Mouse (Mus musculus) liver, postnatal 0 days (tissue): ENCODE data around the gene Map3k21. TPM values are rescaled to one million over a fixed set of nuclear protein-coding genes. Genes with fewer than 3 reads are reported as not detected.

Experiments used
- ATAC-seq: fragments of 200-750 bp; cut with Nextera tagmentation; 2 replicates; pipeline ENCODE4 v1.8.0; 2017; ENCODE audit warnings: mild to moderate bottlenecking, moderate library complexity
- DNase-seq: peaks from one replicate; pipeline ENCODE4 v3.0.0-alpha.2; 2016
- H3K27ac ChIP-seq: fragments of 300-500 bp; sonication (generic); 2 replicates; pipeline ENCODE4 v1.5.1; 2014; ENCODE audit warnings: antibody characterized with exemption, moderate library complexity, mild to moderate bottlenecking, low read depth
- H3K27me3 ChIP-seq: fragments of 300-500 bp; sonication (generic); 2 replicates; pipeline ENCODE4 v1.6.1; 2014; ENCODE audit warnings: low read length, control low read depth, mixed read lengths; ENCODE audit not compliant: insufficient read depth
- H3K36me3 ChIP-seq: fragments of 300-500 bp; sonication (generic); replicated peaks from 2 replicates; pipeline ENCODE4 v1.6.1; 2014; ENCODE audit warnings: mild to moderate bottlenecking, control low read depth, low read length, moderate library complexity, mixed read lengths; ENCODE audit not compliant: insufficient read depth
- H3K4me1 ChIP-seq: fragments of 300-500 bp; sonication (generic); 2 replicates; pipeline ENCODE4 v1.6.1; 2014; ENCODE audit warnings: antibody characterized with exemption, mild to moderate bottlenecking, control low read depth; ENCODE audit not compliant: insufficient read depth
- H3K4me2 ChIP-seq: fragments of 300-500 bp; sonication (generic); 2 replicates; pipeline ENCODE4 v1.6.1; 2014; ENCODE audit warnings: low read depth, mild to moderate bottlenecking, low read length, moderate library complexity, mixed read lengths
- H3K4me3 ChIP-seq: fragments of 300-500 bp; sonication (generic); 2 replicates; pipeline ENCODE4 v1.5.1; 2014; ENCODE audit warnings: low read depth, low read length
- H3K9ac ChIP-seq: fragments of 300-500 bp; sonication (generic); replicated peaks from 2 replicates; pipeline ENCODE4 v1.6.1; 2014; ENCODE audit warnings: mild to moderate bottlenecking, moderate library complexity
- H3K9me3 ChIP-seq: fragments of 300-500 bp; sonication (generic); 2 replicates; pipeline ENCODE4 v1.6.1; 2016; ENCODE audit warnings: mild to moderate bottlenecking, control low read depth, low read length, mixed read lengths
- CTCF ChIP-seq: sonication (generic); IDR thresholded peaks from 2 replicates; pipeline ENCODE4 v1.5.1; 2016; ENCODE audit warnings: antibody characterized with exemption, low read depth
- EP300 ChIP-seq: IDR thresholded peaks from 2 replicates; pipeline ENCODE4 v1.6.1; 2016; ENCODE audit warnings: antibody characterized with exemption, low read depth, mild to moderate bottlenecking
- WGBS: fragments of 180-500 bp; shearing (Covaris S2); extraction: QIAGEN DNeasy Blood & Tissue Kit; methylation state at CpG from one replicate; pipeline ENCODE4 v1.1.7; 2014; ENCODE audit not compliant: insufficient replicate concordance; 5-methylcytosine and 5-hydroxymethylcytosine counted together
- polyA plus RNA-seq: library from polyadenylated mRNA; unstranded; fragments of >200 nt; fragmentation: Nextera tagmentation; extraction: Ambion mirVana; gene quantifications from 2 replicates; pipeline ENCODE4 v1.2.1, GENCODE M21; 2015

The Map3k21 gene
- polyA plus RNA-seq, 1 experiment from 2014 or later, result 0.39 TPM

DNA sequence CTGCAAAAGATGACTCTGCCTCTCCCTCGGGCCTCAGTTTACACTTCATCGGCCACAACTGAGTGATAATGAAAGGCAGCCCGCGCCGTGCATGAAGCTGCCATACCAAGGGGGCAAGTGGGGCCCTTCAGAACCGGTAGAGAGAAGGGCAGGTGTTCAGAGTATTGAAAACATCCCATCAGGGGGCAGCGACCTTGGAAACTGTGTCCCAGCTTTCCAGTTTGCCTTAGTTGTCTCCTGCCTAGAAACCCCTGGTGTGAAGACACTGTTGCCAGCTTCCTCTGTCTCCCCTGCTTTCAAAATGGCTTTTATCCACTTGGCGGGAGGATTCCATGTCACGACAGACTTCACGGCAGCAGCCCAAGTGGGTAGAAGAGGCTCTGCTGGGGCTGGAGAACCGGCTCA lies 53.6 kb downstream of the Map3k21 start:
- Histone ChIP-seq H3K9ac (no peak overlapping the region), H3K27ac (no peak overlapping the region), H3K9me3 (no peaks in the 10 kb centered on the region), H3K4me3 (no peak overlapping the region), H3K4me2 (no peak overlapping the region), H3K4me1 (no peaks in the 10 kb centered on the region), H3K36me3 (no peaks in the 10 kb centered on the region), H3K27me3 (peaks cover 5% of the 10 kb centered on the region; the same call in 1 of the 2 replicates)
- ATAC-seq (no peak), DNase-seq (no peak)
- no peak for TF ChIP-seq CTCF
- no peak for TF ChIP-seq EP300
- 6% methylated on average over 11 of the region's 11 CpGs for WGBS

DNA sequence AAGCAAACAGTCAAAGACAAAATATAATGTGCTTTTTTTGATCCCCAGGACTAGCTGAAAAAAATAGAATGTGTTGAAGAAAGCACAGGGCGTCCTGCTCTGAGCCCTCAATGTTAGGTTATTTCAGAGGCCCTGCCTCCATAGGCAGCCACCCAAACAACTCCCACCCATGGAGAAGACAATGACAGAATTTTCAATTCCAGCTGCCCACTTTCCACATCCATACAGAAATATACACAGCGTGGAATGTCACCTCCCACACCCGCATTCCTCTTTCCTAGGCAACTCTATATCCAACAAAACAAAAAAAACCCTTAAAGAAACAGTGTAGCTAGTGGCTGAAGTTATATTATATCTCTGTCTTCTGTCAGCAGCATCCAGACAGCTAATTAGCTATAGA lies 61.1 kb downstream of the Map3k21 start:
- H3K4me2 ChIP-seq, result no peak overlapping the region
- H3K9me3 ChIP-seq, result no peaks in the 10 kb centered on the region
- no peak overlapping the region for H3K9ac ChIP-seq
- no peak overlapping the region for H3K4me3 ChIP-seq
- no peaks in the 10 kb centered on the region for H3K4me1 ChIP-seq
- no peak for ATAC-seq
- H3K27ac ChIP-seq, result no peak overlapping the region
- no peak for DNase-seq
- TF ChIP-seq CTCF, result no peak
- no peak for TF ChIP-seq EP300
- no peaks in the 10 kb centered on the region for H3K27me3 ChIP-seq
- no peaks in the 10 kb centered on the region for H3K36me3 ChIP-seq
- WGBS, result 67% methylated on average over 3 of the region's 3 CpGs

DNA sequence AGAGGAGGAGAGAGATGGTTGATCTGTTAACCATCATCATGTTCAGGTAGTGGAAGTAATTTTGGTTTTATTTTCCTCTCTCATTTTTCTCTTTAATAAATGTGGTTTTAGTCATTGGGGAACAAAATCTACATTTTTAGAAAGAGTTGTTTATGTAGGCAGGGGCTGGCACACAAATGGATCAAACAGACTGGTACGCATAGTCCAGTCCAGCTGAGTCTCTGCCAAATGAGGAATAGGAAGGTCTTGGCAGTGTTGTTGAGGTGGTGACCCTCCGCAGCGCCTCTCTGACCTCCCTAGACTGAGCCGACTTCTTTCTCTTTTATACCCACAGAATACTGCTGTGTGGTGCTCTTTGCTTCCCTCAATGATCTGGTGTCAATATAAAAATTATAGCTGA lies 65.7 kb downstream of the Map3k21 start:
- Histone ChIP-seq H3K4me3 (no peak overlapping the region), H3K4me1 (no peaks in the 10 kb centered on the region), H3K27ac (no peak overlapping the region), H3K36me3 (no peaks in the 10 kb centered on the region), H3K9me3 (no peaks in the 10 kb centered on the region), H3K4me2 (no peak overlapping the region), H3K27me3 (no peaks in the 10 kb centered on the region), H3K9ac (no peak overlapping the region)
- WGBS, result 85% methylated on average over 4 of the region's 4 CpGs
- TF ChIP-seq EP300, result no peak
- TF ChIP-seq CTCF, result no peak
- DNase-seq, result no peak
- no peak for ATAC-seq

DNA sequence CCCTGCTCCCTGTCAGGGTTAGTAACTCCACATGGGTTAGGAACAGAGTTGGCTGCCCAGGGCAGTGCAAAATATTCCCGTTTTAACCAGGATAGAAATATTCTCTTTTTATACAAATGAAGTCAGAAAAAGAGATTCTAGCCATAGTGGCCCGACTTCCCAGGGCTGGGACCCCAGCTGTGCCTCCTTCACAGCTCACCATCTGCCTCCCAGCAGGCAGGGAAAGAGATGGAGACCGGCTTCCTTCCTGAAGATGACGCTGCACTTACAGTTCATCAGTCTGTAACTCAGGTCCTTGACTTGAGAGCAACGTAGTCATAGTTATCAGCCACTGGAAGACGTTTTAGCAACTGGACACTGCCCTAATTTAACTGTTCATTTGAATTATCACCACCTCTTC lies 70.6 kb downstream of the Map3k21 start:
- no peaks in the 10 kb centered on the region for H3K4me1 ChIP-seq
- H3K27me3 ChIP-seq, result no peaks in the 10 kb centered on the region
- no peak overlapping the region for H3K4me2 ChIP-seq
- no peak for DNase-seq
- no peak overlapping the region for H3K27ac ChIP-seq
- no peak overlapping the region for H3K4me3 ChIP-seq
- H3K36me3 ChIP-seq, result no peaks in the 10 kb centered on the region
- no peak for ATAC-seq
- TF ChIP-seq CTCF (no peak), EP300 (no peak)
- no peak overlapping the region for H3K9ac ChIP-seq
- WGBS, result 13% methylated on average over 6 of the region's 6 CpGs
- H3K9me3 ChIP-seq, result no peaks in the 10 kb centered on the region

DNA sequence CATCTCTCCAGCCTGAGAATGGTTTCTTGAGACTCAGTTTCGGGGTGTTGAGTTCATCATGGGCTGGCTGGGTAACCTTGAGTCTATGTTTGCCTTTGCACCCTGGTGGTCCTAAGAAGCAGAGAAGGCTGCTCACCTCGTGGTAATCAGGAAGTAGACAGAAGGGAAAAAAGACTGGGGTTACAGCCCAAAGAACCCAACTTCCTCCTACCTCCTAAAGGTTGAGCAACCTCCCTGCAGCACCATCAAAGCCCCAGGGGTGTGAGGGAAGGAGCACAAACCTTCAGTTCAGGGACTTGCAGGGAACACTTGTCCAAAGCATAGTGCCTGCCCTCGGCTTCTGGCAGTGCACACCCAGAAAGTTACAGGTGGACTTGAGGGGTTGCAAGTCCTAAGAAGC lies 73.3 kb downstream of the Map3k21 start:
- H3K27me3 ChIP-seq, result no peaks in the 10 kb centered on the region
- H3K36me3 ChIP-seq, result no peaks in the 10 kb centered on the region
- H3K4me1 ChIP-seq, result no peaks in the 10 kb centered on the region
- DNase-seq (no peak), ATAC-seq (no peak)
- H3K4me2 ChIP-seq, result no peak overlapping the region
- H3K4me3 ChIP-seq, result no peak overlapping the region
- H3K9ac ChIP-seq, result no peak overlapping the region
- TF ChIP-seq CTCF, result no peak
- no peak for TF ChIP-seq EP300
- H3K27ac ChIP-seq, result no peak overlapping the region
- 41% methylated on average over 3 of the region's 3 CpGs for WGBS
- H3K9me3 ChIP-seq, result no peaks in the 10 kb centered on the region

DNA sequence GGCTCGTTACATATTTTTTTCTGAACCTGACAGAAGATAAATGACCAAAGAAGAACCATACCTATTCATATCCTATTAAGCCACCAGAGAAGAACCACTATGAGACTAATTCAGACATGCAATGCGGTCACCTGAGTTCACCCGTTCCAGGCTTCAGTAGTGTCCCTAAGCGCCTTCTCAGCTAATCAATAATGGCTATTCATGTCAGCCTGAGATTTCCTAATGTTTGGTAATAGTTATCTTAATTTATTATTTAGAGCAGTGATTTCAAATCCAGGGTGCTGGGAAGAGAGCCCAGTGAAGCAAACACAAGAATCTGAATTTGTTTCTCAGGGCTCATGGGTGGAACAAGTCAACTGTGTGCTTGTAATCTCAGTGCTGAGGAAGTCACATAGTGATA lies 73.9 kb downstream of the Map3k21 start:
- no peak overlapping the region for H3K9ac ChIP-seq
- H3K27me3 ChIP-seq, result no peaks in the 10 kb centered on the region
- no peak overlapping the region for H3K4me2 ChIP-seq
- TF ChIP-seq CTCF (no peak), EP300 (no peak)
- H3K36me3 ChIP-seq, result no peaks in the 10 kb centered on the region
- no peaks in the 10 kb centered on the region for H3K9me3 ChIP-seq
- no peak overlapping the region for H3K4me3 ChIP-seq
- 77% methylated on average over 4 of the region's 4 CpGs for WGBS
- H3K27ac ChIP-seq, result no peak overlapping the region
- no peak for DNase-seq
- no peaks in the 10 kb centered on the region for H3K4me1 ChIP-seq
- no peak for ATAC-seq

DNA sequence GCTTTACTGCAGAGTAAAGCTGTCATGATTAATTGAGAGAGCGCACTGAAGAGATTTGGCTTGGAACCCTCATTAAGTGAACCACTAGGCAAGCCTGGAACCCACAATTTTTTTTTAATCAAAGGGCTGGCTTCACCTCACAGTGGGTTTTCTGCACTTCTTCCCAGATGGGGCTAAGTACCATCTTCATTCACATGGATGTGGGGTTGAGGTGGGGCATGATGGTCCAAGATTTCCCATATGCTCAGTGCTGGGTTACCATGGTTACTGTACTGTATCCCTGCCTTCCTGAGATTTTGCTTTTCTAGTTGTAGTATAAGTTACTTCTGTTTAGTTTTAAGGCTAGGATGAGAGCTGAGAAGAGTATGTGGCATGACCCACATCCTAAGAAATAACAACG lies 75.1 kb downstream of the Map3k21 start:
- TF ChIP-seq EP300 (no peak), CTCF (no peak)
- H3K9me3 ChIP-seq, result no peaks in the 10 kb centered on the region
- H3K9ac ChIP-seq, result no peak overlapping the region
- no peaks in the 10 kb centered on the region for H3K27me3 ChIP-seq
- no peak for DNase-seq
- H3K27ac ChIP-seq, result no peak overlapping the region
- ATAC-seq, result no peak
- WGBS, result 88% methylated on average over 2 of the region's 2 CpGs
- no peaks in the 10 kb centered on the region for H3K36me3 ChIP-seq
- no peaks in the 10 kb centered on the region for H3K4me1 ChIP-seq
- no peak overlapping the region for H3K4me3 ChIP-seq
- H3K4me2 ChIP-seq, result no peak overlapping the region
